Mouse (Mus musculus): ENCODE data around the gene Zbtb8a.
"Not testable (repeated sequence)": the region's sequence is repeated elsewhere in the genome, so short reads cannot be mapped to it uniquely, and the experiment has no call there.

Gene Zbtb8a

DNA sequence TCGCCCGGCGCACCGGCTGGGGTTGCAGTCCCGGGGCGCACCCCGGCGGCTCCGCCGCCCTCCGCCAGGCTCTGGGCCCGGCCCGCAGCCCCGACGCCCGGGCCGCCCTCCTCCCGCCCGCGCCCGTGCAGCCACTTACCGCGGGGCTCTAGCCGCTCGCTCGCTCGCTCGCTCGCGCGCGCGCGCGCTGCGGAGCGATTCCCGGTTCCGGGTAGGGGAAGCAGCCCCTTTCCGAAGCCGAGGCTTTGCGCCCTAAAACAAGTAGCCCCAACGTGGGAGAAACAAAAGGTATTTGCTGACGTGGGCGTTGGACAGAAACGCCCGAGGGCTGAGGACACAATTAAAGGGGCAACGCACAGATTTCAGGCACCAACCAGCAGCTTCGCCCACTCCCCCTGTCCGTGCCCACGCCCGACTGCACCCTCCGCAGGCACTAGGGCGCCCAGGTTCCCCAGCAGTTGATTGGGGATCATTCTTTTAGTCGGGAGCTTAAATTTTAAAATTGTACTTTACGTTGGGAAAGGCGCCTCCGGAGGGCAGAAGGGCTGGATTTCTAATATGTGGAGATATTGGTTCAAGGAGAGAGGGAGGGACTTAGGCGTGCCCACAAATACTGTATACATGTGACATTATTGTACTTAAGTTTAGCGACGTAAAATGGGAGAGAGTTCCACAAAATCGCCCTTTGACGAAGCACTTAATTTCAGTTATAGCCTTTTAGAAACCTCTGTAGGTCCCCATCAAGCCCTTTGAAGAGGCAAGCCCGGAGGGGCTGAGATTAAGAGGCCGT is at the start of gene Zbtb8a:
TSS of gene Zbtb8a (minus strand) at position 516 of the 790 bp plus-strand sequence.
- CTCF ChIA-PET: interaction anchor here (0.6 kb wide), 1 partner anchor 66 kb away, joined by 7 read pairs; no protein-coding TSS in a partner anchor

DNA sequence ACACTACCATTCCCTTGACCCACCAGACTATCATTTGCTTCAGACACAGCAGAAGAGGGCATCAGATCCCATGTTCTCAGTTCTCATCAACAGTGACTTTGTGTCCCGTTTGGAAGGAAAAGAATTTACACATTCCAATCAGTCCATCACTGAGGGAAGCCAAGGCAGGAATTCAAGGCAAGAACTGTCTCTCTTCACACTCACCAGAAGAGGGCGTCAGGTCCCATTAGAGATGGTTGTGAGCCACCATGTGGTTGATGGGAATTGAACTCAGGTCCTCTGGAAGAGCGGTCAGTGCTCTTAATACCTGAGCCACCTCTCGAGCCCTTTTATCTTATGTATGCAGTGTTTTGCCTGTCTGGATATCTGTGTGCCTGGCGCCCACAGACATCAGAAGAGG is 40.4 kb upstream of the Zbtb8a start:
- CTCF ChIA-PET: no interaction called here

DNA sequence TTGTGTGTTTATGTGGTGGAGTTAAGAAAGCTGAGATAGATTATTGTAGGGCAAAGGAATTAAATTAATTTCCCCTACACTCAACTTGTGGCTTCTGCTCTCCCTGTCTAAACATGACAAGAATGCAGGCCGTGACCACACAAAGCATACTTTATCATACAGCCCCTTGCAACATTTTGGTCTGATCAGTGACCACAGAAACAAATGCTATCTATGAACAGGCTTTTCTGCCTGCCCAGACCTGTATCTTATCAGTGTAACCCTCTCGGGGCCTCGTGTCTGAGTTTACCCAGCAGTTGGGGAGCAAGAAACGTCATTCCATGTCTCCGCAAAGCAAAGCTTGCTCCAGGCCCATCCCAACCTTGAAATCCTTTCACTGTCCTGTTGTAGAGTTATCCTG is 38.6 kb upstream of the Zbtb8a start:
- CTCF ChIA-PET: no interaction called here

DNA sequence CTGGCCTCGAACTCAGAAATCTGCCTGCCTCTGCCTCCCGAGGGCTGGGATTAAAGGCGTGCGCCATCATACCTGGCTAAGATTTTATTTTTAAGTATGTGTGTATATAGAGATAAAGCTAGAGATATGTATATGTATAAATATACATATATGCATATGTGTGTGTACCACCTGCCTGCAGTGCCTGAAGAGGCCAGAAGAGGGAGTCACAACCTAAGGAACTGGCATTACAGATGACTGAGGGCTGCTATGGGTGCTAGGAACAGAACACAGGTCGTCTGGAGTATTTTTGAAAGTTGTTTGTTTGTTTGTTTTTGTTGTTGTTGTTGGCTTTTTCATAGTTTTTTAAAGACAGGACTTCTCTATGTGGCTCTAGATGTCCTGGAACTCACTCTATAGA is 38.0 kb upstream of the Zbtb8a start:
- CTCF ChIA-PET: no interaction called here

DNA sequence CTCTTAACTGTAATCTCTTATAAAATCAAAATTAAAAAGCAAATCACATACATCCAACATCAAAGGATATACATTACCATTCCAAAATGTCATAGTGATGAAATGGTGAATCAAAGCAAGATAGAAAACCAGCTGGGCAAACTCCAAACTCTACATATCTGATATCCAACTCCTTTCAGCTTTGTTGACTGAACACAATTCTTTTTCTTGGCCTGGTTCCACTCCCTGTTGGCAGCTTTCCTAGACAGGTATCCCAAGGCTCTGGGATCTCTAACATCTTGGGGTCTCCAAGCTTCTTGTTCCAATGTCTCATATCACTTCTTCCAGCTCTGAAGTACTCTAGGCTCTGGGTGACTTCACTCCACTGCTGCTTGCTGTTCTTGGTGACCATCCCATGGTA is 33.1 kb upstream of the Zbtb8a start:
- CTCF ChIA-PET: no interaction called here

DNA sequence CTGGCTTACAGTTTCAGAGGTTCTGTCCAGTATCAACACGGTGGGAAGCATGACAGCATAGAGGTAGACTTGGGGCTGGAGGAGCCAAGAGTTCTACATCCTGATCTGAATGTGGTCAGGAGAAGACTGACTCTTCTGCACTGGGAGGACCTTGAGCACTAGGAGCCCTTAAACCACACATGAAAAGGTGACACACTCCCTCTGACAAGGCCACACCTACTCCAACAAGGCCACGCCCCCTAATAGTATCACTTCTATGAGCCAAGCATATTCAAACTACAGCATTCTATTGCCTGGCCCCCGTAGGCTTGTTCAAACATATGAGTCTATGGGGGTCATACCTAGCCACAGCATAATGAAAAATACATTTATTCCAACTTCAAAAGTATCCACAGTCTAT is 32.6 kb upstream of the Zbtb8a start:
- CTCF ChIA-PET: not testable (repeated sequence)

DNA sequence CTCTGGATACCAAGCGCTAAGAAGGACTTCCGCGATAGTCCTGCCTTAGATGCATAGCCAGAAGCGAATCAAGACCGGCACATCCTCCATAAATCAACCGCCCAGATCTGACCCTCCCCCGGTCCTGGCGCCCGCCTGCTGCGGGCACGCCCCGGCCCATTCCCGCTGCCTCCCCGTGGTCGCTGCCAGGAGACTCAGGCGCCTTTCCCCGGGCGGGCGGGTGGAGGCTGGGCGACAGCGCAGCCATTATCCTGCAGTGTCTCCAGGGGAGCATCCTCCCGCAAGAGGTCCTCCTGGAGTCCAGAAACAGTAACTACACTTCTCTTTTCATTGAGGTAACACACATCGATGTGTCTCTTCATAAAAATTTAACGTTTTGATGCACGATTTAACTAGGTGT is 28.5 kb upstream of the Zbtb8a start:
- CTCF ChIA-PET: no interaction called here

DNA sequence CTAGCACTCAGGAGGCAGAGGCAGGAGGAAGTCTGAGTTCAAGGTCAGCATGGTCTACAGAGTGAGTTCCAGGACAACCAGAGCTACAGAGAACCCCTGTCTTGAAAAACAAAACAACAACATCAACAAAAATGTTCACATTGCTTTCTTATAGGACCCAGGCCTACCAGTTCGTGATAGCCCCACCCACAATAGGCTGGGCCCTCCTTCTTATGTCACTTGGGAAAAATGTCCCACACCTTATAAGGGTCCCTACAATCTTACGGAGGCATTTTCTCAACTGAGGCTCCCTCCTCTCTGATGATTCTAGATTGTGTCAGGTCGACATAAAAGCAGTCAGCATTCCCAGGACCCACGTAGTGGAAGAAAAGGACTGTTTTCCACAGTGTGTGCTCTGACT is 21.9 kb upstream of the Zbtb8a start:
- CTCF ChIA-PET: no interaction called here

DNA sequence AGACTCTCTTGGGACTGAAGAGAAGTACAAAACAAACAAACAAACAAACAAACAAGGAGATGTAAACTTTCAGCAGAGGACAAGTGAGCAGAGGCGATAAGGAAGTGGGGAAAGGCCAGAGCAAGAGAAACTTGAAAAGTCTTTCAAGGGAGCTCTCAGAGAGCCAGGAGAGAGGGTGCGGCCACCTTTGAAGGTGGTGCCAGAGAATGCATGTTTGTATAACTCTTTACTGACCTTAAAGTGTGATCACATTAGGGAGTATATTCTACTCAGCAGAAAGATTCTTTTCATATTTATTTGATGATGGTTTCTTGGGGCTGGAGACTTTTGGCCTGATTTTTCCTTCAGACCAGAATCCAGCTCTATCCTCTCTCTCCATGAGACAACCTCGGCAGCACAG is 19.0 kb upstream of the Zbtb8a start:
- CTCF ChIA-PET: no interaction called here

DNA sequence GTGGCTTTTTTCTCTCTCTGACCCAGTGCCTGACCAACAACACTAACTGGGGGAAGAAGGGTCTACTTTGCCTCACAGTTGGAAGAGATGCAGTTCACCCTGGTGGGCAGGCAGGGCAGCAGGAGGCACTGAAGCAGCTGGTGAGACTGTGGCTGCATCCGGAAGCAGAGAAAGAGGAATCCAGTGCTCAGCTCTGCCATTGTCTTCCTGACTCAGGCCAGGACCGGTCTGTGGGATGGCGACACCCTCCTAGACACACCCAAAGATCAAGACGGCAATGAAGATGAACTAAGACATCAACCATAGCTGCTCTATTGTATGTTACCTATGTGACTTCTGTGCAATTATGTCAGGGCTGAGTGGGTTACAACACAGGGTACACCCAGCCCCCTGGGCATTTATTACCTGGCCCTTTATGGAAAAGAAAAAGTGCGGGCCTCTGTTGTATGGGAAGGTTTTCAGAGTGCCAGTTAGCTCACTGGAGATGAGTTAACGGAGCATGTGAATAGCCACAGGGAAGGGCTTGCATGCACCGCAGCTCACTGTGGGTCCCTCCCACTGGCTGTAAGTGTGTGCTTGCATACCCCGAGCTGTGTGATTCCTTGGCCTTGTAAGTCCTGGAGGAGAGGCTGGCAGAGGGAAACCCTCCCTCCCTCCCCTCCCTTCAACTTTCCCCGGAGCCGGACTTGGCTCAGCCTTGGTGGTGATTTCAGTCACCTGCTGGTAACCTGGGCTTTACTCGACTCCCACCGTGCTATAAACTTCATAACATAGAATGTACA is 16.4 kb upstream of the Zbtb8a start:
- CTCF ChIA-PET: interaction anchor here (0.6 kb wide), 1 partner anchor 485 kb away, joined by 3 read pairs; no protein-coding TSS in a partner anchor

DNA sequence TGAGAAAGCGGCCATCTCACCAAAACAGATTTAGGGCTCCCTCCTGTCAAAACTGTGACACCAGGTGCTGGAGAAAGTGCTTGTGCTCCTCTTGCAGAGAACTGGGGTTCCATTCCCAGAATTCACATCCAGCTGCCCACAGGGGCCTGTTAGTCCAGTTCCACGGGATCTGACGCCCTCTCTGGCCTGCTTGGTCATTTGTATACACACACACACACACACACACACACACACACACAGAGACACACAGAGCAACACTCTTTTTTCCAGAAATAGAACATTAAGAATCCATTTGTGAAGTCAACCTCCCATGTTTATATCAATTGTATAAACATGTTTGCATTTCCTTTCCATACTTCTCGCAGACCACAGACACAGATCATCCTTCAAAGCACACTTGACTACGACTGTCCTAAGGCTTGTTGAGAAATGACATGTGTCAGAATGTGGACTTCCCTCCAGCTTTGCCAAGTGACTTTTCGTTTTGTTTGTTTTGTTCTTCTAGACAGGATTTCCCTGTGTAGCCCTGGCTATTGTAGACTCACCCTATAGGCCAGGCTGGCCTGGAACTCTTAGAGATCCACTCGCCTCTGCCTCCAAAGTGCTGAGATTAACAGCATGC is 13.1 kb upstream of the Zbtb8a start:
- CTCF ChIA-PET: no interaction called here

DNA sequence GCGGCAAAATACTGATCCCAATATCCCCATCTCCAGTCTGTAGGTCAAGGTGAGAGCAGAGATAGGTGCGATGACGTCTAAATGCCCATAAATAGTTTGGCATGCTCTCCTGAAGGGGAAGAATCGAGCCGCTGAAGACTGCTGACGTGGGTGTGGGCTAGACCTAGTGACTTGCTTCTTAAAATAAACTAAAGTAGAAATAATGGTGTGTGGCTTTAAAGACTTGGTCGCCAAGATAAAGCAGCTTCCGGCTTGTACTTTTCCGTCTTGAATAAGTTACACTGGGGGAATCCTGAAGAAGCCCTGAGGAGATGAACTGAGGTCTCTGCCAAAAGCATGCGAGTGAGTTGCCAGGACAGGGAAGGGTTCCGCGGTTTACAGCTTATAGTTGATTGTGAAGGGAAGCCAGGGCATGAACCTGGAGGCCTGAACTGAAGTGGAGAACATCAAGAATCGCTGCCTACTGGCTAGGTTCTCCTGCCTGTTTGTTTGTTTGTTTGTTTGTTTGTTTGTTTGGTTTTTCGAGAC is 12.4 kb upstream of the Zbtb8a start:
- CTCF ChIA-PET: no interaction called here

DNA sequence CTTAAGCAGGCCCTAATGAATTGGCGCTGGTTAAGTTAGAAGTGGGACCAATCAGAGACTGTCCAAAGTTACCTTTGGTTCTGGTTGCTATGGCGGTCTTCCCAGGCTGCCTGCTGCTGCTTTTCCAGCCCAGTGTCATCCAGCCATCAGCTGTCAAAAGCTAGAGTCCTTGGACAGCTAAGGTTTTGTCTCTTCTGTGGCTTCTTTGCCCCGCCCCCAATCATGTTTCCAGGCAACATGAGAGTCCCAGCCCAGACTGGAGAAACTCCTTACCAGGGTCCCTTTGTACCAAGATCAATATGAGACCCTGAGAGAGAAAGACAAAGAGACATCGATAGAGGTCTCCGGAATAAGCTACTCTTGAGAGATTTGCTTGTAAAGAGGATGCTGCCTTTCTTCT is 10.5 kb upstream of the Zbtb8a start:
- CTCF ChIA-PET: no interaction called here

DNA sequence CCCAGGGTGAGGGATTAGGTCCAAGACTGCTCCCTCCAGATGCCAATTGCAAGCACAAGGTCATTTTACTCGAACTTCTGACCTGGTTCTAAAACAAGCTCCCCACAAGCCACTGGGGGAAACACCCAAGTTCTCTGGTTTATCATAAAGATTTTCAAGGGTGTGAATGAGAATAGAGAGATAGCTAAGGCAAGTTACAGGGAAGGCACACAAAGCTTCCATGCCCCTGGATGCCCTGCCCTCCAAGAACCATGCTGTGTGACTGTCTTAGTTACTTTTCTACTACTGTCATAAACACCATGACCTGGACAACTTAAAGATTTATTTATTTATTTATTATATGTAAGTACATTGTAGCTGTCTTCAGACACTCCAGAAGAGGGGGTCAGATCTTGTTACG is 9.1 kb upstream of the Zbtb8a start:
- CTCF ChIA-PET: no interaction called here

DNA sequence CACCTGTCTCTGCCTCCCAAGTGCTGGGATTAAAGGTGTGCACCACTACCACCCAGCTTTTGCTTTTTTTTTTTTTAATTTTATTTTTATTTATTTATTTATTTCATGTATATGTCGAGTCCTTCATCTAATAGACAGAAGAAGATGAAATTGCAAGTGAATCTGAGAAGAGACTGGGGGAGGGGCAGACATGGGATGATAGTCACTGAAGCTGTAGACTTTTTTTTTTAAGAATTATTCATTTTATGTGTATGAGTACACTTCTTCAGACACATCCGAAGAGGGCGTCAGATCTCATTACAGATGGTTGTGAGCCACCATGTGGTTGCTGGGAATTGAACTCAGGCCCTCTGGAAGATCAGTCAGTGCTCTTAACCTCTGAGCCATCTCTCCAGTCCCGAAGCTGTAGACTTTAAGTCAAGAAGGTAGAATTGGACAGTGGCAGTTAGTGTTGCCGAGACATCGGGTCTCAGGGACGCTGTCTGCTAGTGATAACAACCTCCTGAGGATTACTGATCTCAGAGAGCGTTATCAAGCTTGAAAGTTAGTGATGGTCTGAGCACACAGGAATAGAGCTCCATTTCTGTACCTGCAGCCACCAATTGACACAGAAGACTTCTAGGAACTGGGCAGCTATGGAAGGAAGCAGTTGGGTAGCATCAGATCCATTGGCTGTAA is 8.5 kb upstream of the Zbtb8a start:
- CTCF ChIA-PET: no interaction called here

DNA sequence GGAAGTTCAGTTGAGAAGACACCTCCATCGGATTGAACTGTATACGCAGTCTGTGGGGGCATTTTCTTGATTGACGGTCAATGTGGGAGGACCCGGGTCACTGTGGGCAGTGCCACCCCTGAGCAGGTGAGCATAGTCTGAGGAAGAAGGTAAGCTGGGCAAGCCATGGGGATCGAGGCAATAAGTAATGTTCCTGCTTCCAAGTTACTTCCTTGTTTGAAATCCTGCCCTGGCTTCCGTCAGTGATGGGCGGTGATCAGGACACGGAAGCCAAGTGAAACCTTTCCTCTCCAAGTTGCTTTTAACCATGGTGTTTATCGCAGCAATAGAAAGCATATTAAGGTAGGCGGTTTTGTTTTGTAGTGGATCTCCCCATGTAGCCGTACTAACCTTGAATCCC is 7.8 kb upstream of the Zbtb8a start:
- CTCF ChIA-PET: no interaction called here

DNA sequence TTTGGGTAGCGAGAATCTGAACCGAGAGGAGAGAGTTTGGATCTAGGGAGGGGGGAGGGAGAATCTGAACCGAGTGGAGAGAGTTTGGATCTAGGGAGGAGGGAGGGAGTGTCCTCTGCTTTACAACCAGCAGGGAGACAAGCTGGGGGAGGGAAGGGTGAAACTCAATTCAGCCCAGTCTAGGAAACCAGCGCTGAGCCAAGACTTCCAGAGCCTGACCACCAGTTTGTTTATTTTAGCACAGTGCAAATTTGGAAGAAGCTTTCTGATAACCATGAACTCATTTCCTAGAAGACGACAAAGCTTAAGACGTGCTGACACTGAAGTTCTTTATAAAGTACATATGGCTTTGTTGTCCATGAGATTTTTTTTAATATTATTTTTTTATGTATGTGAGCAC is 6.5 kb upstream of the Zbtb8a start:
- CTCF ChIA-PET: no interaction called here

DNA sequence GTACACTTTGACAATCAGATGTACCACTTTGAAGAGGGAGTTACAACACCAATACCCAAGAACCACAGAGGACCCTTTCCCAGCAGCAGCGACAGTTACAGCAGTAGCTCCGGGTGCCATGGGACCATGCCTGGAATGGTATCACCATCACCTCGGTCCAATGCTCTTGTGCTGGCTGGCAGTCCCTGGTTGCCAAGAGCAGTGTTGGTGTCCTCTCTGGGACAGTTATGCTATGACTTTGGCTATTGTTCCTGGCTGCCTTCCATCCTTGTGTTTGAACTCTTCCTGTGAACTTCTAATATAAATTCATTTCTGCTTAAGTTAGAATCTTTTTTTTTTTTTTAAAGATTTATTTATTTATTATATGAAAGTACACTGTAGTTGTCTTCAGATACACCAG is 5.7 kb upstream of the Zbtb8a start:
- CTCF ChIA-PET: no interaction called here

DNA sequence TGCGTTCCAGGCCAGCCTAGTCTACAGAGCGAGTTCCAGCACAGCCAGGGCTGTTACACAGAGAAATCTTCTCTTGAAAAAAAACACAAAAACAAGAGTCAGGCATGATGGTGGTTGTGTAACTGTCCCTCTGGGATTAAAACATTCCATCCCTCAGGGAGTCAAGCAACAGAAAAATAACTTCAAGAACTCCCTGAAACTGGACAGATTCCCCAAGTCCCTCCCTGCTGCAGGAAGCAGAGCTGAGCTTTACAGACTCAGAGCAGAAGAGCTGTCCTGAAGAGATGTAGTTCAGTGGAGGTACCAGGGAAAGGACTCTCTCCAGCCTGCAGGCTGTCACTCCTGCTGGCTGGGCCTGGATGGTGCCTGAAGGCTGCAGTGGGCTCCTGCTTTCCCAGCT is 4.6 kb upstream of the Zbtb8a start:
- CTCF ChIA-PET: interaction anchor here (0.7 kb wide), 1 partner anchor 487 kb away, joined by 6 read pairs; no protein-coding TSS in a partner anchor

DNA sequence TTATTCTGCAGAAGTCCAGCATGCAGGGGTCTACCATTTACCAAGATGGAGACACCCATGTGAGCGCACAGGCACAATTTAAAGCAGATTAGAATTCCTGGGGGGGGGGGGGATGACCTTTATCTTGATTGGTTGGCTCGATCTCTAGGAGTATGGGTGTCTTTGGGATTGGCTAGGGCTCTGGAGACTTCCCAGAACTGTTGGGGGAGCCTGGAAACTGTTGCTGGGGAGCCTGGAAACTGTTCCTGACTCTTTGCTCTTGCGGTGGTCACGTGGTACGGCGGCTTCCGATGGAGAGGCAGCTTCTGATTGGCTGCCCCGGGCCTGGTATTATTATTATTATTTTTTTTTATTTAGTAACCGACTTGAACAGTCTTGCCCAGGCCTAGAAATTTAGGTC is 4.1 kb upstream of the Zbtb8a start:
- CTCF ChIA-PET: interaction anchor here (0.7 kb wide), 1 partner anchor 487 kb away, joined by 6 read pairs; no protein-coding TSS in a partner anchor

DNA sequence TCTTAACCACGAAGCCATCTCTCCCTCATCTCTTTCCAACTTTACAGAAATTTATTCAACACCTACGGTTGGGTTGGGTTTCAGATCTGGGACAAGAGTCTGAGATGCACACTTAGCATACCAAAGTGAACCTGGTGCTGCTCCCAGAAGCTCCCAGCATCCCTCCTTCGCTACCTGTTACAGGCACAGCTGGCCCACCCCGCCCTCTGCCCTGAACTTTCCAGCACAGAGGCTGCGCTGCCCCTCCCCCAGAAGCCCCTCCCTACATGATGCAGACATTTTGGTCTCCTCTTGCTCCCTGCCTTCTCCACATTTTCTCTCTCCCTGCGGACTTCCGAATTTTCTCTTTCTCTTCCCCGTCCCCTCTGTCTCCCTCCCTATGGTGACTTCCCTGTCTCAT is 3.2 kb upstream of the Zbtb8a start:
- CTCF ChIA-PET: no interaction called here

DNA sequence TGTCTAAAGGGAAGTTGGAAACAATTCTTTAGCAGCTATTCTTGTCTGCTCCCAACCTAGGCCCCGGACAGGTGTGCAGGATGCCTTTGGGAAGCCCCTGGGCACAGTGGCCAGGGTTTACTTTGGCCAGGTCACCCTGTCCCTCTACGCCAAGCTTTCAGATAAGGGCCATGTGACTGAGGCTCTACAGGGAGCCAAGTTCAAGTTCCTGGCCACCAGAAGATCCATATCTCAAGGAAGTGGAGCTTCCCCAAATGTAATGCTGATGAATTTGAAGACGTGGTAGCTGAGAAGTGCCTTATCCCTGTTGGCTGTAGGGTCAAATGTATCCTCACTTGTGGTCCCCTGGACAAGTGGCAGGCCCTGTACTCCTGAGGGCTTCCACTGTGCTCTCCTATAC is 1.9 kb upstream of the Zbtb8a start:
- CTCF ChIA-PET: interaction anchor here (0.6 to 1.1 kb wide), 2 partner anchors 9 to 130 kb away, joined by 3 read pairs; no protein-coding TSS in a partner anchor
